Mouse (Mus musculus) cerebellum, adult 2 months (tissue): ENCODE measurements at regions not wholly inside any gene's neighbourhood (a gene's known extent, or its start where the extent isn't known, plus 50 kb on each side); places are given as distances from the start of the nearest gene placed in this dataset.
"Not testable (repeated sequence)": the region's sequence is repeated elsewhere in the genome, so short reads cannot be mapped to it uniquely, and the experiment has no call there.

Experiments
- DNase-seq, 2 experiments: peaks; one replicate each; pipeline ENCODE4 v3.0.0; 2021
- H3K27ac ChIP-seq: fragments of 200-500 bp; 2 replicates; pipeline ENCODE4 v1.5.1; 2012; ENCODE audit warnings: low read length, control low read depth, inconsistent platforms; ENCODE audit not compliant: insufficient read depth
- H3K27me3 ChIP-seq: fragments of 200-500 bp; 2 replicates; pipeline ENCODE4 v1.6.1; 2012; ENCODE audit warnings: inconsistent platforms, mild to moderate bottlenecking, low read length, moderate library complexity; ENCODE audit not compliant: control insufficient read depth, insufficient read depth
- H3K4me1 ChIP-seq: fragments of 200-500 bp; 2 replicates; pipeline ENCODE4 v1.6.1; 2011; ENCODE audit warnings: low read length; ENCODE audit not compliant: control insufficient read depth, insufficient read depth
- H3K4me3 ChIP-seq: fragments of 200-500 bp; replicated peaks from 2 replicates; pipeline ENCODE3; 2011; ENCODE audit warnings: mild to moderate bottlenecking, low read depth, low read length, control low read depth; ENCODE audit not compliant: insufficient read depth
- CTCF ChIP-seq: fragments of 200-500 bp; IDR thresholded peaks from 2 replicates; pipeline ENCODE4 v1.5.1; 2011; ENCODE audit warnings: low read depth, mild to moderate bottlenecking, control low read depth, low read length, moderate library complexity, borderline replicate concordance; ENCODE audit not compliant: insufficient read depth
- POLR2A ChIP-seq: fragments of 200-500 bp; IDR thresholded peaks from 2 replicates; pipeline ENCODE4 v1.6.1; 2011; ENCODE audit warnings: low read length, control low read depth, borderline replicate concordance; ENCODE audit not compliant: insufficient read depth
- WGBS: fragments of 180-500 bp; shearing (Covaris S2); methylation state at CpG from one replicate; pipeline ENCODE4 v1.1.7; 2018; 5-methylcytosine and 5-hydroxymethylcytosine counted together

GRCm38 (mm10) chr11:20390622-20391021, 58.1 kb upstream of the Slc1a4 start:
- TF ChIP-seq POLR2A (no peak), CTCF (no peak)
- Histone ChIP-seq H3K4me3 (no peak overlapping the region), H3K27me3 (no peaks in the 10 kb centered on the region; the same call in 1 of the 2 replicates), H3K4me1 (peaks cover under 1% of the 10 kb centered on the region), H3K27ac (no peak overlapping the region)
- DNase-seq, result no peak
- 82% methylated on average over 3 of the region's 3 CpGs for WGBS

- peaks cover 12% of the 10 kb centered on the region for H3K4me1 ChIP-seq
- H3K4me3 ChIP-seq, DNase-seq, H3K27ac ChIP-seq, H3K27me3 ChIP-seq: not testable (repeated sequence)
- WGBS, result 62% methylated on average over 3 of the region's 3 CpGs
Observed at GRCm38 (mm10) chr11:20393302-20393701, 60.8 kb upstream of the Slc1a4 start.

DNA sequence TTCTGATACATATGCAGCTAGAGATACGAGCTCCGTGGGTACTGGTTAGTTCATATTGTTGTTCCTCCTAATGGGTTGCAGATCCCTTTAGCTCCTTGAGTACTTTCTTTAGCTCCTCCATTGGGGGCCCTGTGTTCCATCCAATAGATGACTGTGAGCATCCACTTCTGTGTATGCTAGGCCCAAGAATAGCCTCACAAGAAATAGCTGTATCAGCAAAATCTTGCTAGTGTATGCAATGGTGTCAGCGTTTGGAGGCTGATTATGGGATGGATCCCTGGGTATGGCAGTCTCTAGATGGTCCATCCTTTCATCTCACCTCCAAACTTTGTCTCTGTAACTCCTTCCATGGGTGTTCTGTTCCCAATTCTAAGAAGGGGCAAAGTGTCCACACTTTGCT, 61.3 kb upstream of the Slc1a4 start:
- DNase-seq, H3K4me3 ChIP-seq, H3K27ac ChIP-seq, H3K27me3 ChIP-seq: not testable (repeated sequence)
- H3K4me1 ChIP-seq, result peaks cover 12% of the 10 kb centered on the region
- WGBS, result 94% methylated on average over 3 of the region's 3 CpGs

DNA sequence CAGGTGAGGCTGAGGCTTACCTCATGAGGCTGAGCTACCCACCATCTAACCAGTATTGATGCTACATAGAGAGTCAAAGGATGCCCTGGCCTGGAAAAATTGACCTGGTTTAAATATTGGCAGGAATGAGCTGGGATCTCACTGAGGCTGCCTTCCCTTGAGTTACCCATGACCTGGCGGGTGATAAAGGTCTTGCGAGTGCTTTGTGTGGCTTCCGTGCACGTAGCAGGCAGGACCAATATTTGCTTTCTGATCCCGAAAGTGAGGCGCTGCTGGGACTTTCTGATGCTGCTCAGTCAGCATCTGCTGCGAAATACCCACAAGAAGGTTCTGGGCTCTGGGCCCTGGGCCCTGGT, 63.3 kb upstream of the Slc1a4 start:
- H3K4me1 ChIP-seq, result peaks cover 12% of the 10 kb centered on the region
- H3K27me3 ChIP-seq, result no peaks in the 10 kb centered on the region
- peak; percentile 11 to 32 for DNase-seq
- no peak for TF ChIP-seq POLR2A
- no peak for TF ChIP-seq CTCF
- no peak overlapping the region for H3K4me3 ChIP-seq
- WGBS, result 13% methylated on average over 7 of the region's 7 CpGs
- no peak overlapping the region for H3K27ac ChIP-seq

- TF ChIP-seq POLR2A (no peak), CTCF (no peak)
- peaks cover 12% of the 10 kb centered on the region for H3K4me1 ChIP-seq
- no peak overlapping the region for H3K4me3 ChIP-seq
- no peak overlapping the region for H3K27ac ChIP-seq
- H3K27me3 ChIP-seq, result no peaks in the 10 kb centered on the region
- 38% methylated on average over 11 of the region's 11 CpGs for WGBS
- DNase-seq, result no peak
Observed at GRCm38 (mm10) chr11:20396204-20396848, 63.8 kb upstream of the Slc1a4 start.

- Histone ChIP-seq H3K27ac (no peak overlapping the region), H3K4me3 (no peak overlapping the region), H3K27me3 (no peaks in the 10 kb centered on the region), H3K4me1 (peaks cover 12% of the 10 kb centered on the region)
- no peak for DNase-seq
- WGBS, result 29% methylated on average over 3 of the region's 3 CpGs
- TF ChIP-seq POLR2A (no peak), CTCF (no peak)
Observed at GRCm38 (mm10) chr11:20396884-20397283, 64.4 kb upstream of the Slc1a4 start.

GRCm38 (mm10) chr11:20400302-20401234, 68.1 kb upstream of the Slc1a4 start:
- WGBS, result 9% methylated on average over 32 of the region's 32 CpGs
- Histone ChIP-seq H3K27ac (no peak overlapping the region), H3K4me3 (peak overlapping the region; percentile 9), H3K4me1 (peaks cover 12% of the 10 kb centered on the region), H3K27me3 (no peaks in the 10 kb centered on the region)
- DNase-seq, result peak; percentile 68 to 78
- TF ChIP-seq CTCF, result peak; percentile 96
- TF ChIP-seq POLR2A, result no peak

DNA sequence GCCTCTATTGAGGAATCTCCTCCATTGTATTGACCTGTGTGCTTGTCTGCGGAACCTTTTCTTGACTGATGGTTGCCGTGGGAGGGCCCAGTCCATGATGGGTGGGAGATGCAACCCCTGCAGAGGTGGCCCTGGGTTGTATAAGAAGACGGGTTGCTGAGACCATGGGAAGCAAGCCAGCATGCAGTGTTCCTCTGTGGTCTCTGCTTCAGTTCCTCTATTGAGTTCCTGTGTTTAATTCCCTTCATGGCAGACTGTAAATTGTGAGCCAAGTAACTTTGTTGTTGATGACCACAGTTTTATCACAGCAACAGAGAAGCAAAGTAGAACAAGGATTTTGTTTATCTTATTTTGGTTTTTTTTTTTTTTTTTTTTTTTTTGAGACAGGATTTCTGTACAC, 70.9 kb upstream of the Slc1a4 start:
- no peak for DNase-seq
- TF ChIP-seq POLR2A (no peak), CTCF (no peak)
- no peaks in the 10 kb centered on the region for H3K4me1 ChIP-seq
- H3K4me3 ChIP-seq, result no peak overlapping the region
- no peak overlapping the region for H3K27ac ChIP-seq
- whole genome bisulfite sequencing, result 53% methylated on average over 3 of the region's 3 CpGs
- H3K27me3 ChIP-seq, result no peaks in the 10 kb centered on the region
